In the genomic region with DNA sequence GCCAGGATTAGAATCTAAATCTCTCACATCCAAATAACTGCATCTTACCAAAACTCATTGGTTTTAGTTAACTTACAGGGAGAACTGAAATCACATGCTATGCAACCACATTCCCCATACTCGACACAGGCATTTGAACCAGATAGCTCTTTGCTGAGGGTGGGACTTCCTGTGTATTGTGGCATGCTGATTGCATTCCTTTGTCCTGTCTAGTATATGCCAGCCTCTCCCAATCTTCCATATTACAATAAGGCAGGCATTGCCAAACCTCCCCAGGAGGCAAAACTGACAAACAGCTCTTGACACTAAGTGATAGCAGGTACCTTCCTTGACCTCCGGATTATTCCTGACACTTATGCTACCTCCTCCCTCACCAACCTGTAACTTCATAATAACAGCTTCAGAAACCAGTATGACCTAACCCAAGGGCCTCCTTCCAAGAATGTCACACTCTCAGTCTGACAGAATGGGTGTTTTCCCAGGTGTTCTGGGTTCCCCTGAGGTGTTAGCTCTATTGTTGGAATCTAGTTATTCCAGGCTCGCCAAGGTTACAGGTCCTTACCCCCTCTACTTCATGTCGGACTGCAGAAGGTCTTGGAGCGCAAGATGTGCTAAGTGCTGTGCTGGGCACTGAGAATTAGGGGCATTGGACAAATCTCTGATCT, we compare ENCODE assay signal across 15 mouse cellular contexts.
"Had no signal": no experiment of that assay in that cellular context is flagged by ENCODE, and none has a peak within 500 bp of the region (broad histone marks: within the 10 kb centered on the region; RNA-seq: fewer than 3 reads in every experiment).

No protein-coding gene starts in this region.

- H3K9ac ChIP-seq: neural tube, embryonic 15.5 days; stomach, embryonic 15.5 days had no signal

- H3K27me3 ChIP-seq: neural tube, embryonic 15.5 days; stomach, embryonic 15.5 days had no signal

- H3K4me3 ChIP-seq: neural tube, embryonic 15.5 days; stomach, embryonic 15.5 days had no signal

- H3K36me3 ChIP-seq: neural tube, embryonic 15.5 days; stomach, embryonic 15.5 days had no signal

- H3K4me2 ChIP-seq: stomach, embryonic 15.5 days had no signal

- DNase-seq: retina, postnatal 1 day; right cerebral cortex, adult 18-20 months; right cerebral cortex, postnatal 14 days; right cerebral cortex, postnatal 25 days; right cerebral cortex, postnatal 4 days; spleen, adult 18-20 months; thymus, adult 18-20 months; thymus, adult 2 months; thymus, postnatal 14 days; thymus, postnatal 25 days; thymus, postnatal 36 days; thymus, postnatal 4 days had no signal

- H3K27ac ChIP-seq: neural tube, embryonic 15.5 days; stomach, embryonic 15.5 days; stomach, postnatal 0 days had no signal

- H3K9me3 ChIP-seq: neural tube, embryonic 15.5 days; stomach, embryonic 15.5 days had no signal
